Mouse (Mus musculus): ENCODE measurements around the gene Asb7. TPM values are rescaled to one million over a fixed set of nuclear protein-coding genes. Genes with fewer than 3 reads are reported as not detected.

Gene Asb7
- polyA plus RNA-seq, 1 experiment = 2.3 TPM

DNA sequence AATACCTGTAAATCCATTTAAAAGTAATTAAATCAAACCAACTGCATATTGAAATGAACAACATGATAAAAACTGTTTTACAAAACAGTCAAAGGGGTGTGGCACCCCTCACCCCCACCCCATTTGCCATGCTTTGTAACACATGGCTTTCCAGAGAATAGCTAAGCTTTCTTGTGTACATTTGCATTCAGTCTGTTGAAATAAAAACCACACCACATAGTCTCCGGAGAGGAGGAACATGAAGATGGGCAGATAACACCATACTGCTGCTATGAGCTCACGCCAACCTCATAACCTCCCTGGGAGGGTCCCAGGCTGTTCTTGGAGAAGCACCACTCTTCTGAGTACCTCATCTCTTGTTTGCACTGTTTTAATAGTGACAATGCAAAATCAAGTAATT is 40.2 kb downstream of the Asb7 start:
- no peak for DNase-seq (ENCODE audit: low read depth in 1 of 2, low spot score in 2 of 2)
- TF ChIP-seq POLR2A (IDR thresholded peaks at IDR 0.05; ENCODE audit: low read depth, low read length) = no peak
- TF ChIP-seq CTCF (IDR thresholded peaks at IDR 0.05; ENCODE audit: extremely low read depth, insufficient read depth, insufficient read length, insufficient replicate concordance) = no peak
- Histone ChIP-seq H3K4me1 (ENCODE audit: control insufficient read depth, insufficient read depth, insufficient read length) (no peaks in the 10 kb centered on the region), H3K36me3 (ENCODE audit: control insufficient read depth, insufficient read depth, low read length) (peaks cover 4% of the 10 kb centered on the region), H3K27ac (ENCODE audit: insufficient read depth, low read length) (no peak overlapping the region), H3K27me3 (ENCODE audit: control insufficient read depth, insufficient read depth, low read length) (no peaks in the 10 kb centered on the region), H3K4me3 (ENCODE audit: extremely low read depth, insufficient read depth, insufficient read length) (no peak overlapping the region)
- WGBS = 67% methylated on average over 2 of the region's 2 CpGs

DNA sequence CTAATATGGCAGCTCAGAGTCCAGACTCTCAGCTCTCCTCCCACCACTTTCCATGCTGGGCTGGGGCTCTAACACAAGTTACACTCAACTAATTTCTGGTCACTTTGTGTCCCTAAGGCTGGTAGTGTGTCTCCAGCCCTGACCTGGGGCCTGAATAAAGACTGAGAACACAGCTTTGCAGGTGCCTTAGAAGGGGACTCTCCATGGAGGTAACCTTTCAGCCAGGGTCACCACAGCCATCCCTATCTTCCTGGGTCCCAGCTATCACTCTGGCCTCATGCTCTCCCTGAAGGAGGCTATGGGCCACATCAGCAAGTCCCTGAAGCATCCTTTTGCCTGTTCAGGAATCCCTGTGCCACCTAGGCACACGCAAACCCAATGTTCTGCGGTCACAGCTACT is 43.7 kb downstream of the Asb7 start:
- Histone ChIP-seq H3K27ac (ENCODE audit: insufficient read depth, low read length) (no peak overlapping the region), H3K36me3 (ENCODE audit: control insufficient read depth, insufficient read depth, low read length) (peaks cover 8% of the 10 kb centered on the region), H3K4me3 (ENCODE audit: extremely low read depth, insufficient read depth, insufficient read length) (no peak overlapping the region), H3K4me1 (ENCODE audit: control insufficient read depth, insufficient read depth, insufficient read length) (no peaks in the 10 kb centered on the region), H3K27me3 (ENCODE audit: control insufficient read depth, insufficient read depth, low read length) (no peaks in the 10 kb centered on the region)
- DNase-seq (ENCODE audit: low read depth in 1 of 2, low spot score in 2 of 2) = no peak
- 92% methylated on average over 2 of the region's 2 CpGs for WGBS
- TF ChIP-seq POLR2A (IDR thresholded peaks at IDR 0.05; ENCODE audit: low read depth, low read length) = no peak
- no peak for TF ChIP-seq CTCF (IDR thresholded peaks at IDR 0.05; ENCODE audit: extremely low read depth, insufficient read depth, insufficient read length, insufficient replicate concordance)

DNA sequence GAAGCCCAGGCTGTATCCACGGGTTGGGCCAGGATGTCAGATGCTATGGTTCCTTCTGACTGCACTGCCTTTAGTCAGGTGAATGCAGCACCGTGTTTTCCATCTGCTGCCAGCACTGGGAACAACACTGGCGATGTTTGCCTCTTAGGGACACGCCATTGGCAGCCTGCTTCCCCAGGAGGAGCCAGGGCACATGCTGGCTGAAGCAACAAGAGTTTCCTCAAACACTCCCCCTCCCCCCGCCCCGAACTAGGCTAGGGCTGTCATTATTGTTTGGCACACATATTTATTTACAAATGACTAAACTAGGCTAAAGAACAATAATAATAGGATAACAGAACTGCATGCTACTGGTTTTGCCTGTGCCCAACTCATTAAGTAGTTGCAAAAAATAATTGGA is 56.0 kb downstream of the Asb7 start:
- no peak for TF ChIP-seq POLR2A (IDR thresholded peaks at IDR 0.05; ENCODE audit: low read depth, low read length)
- no peak for TF ChIP-seq CTCF (IDR thresholded peaks at IDR 0.05; ENCODE audit: extremely low read depth, insufficient read depth, insufficient read length, insufficient replicate concordance)
- no peak overlapping the region for H3K27ac ChIP-seq (ENCODE audit: insufficient read depth, low read length)
- WGBS = 70% methylated on average over 6 of the region's 6 CpGs
- H3K4me1 ChIP-seq (ENCODE audit: control insufficient read depth, insufficient read depth, insufficient read length) = no peaks in the 10 kb centered on the region
- DNase-seq (ENCODE audit: low read depth in 1 of 2, low spot score in 2 of 2) = no peak
- H3K27me3 ChIP-seq (ENCODE audit: control insufficient read depth, insufficient read depth, low read length) = no peaks in the 10 kb centered on the region
- H3K36me3 ChIP-seq (ENCODE audit: control insufficient read depth, insufficient read depth, low read length) = no peaks in the 10 kb centered on the region
- H3K4me3 ChIP-seq (ENCODE audit: extremely low read depth, insufficient read depth, insufficient read length) = no peak overlapping the region

DNA sequence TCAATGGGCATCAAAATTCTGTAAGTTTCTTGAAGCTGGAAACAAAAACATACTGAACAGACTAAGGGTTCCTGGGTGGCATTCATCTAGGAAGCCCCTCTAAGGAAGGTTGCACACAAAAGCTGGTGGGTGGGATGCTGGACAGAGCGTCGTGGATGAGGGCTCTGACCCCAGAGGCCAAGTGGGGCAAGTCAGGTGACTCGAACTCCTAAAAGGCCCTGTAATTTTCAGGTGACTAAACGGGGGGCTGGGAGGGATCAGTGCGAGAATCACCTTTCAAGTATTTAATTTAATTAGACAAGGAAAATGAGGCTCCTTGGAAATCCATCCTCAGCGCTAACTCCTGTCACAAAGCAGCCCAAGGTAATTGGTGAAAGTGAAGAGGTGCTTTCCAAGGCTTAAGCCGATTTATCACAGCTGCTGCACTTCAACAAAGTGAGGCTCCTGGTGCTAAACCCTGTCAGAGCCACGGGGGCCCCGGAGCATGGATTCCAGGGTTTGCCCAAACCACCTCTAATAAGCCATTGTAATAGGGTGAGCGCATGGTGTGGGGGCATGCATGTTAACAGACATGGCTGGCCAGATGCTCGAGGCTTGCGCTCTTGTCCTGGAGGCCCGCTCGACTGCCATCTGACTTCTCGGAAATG is 59.1 kb downstream of the Asb7 start:
- H3K4me1 ChIP-seq (ENCODE audit: control insufficient read depth, insufficient read depth, insufficient read length) = no peaks in the 10 kb centered on the region
- no peaks in the 10 kb centered on the region for H3K36me3 ChIP-seq (ENCODE audit: control insufficient read depth, insufficient read depth, low read length)
- TF ChIP-seq POLR2A (IDR thresholded peaks at IDR 0.05; ENCODE audit: low read depth, low read length) (no peak), CTCF (IDR thresholded peaks at IDR 0.05; ENCODE audit: extremely low read depth, insufficient read depth, insufficient read length, insufficient replicate concordance) (no peak)
- WGBS = 90% methylated on average over 15 of the region's 15 CpGs
- no peak overlapping the region for H3K27ac ChIP-seq (ENCODE audit: insufficient read depth, low read length)
- no peak overlapping the region for H3K4me3 ChIP-seq (ENCODE audit: extremely low read depth, insufficient read depth, insufficient read length)
- no peaks in the 10 kb centered on the region for H3K27me3 ChIP-seq (ENCODE audit: control insufficient read depth, insufficient read depth, low read length)
- no peak for DNase-seq (ENCODE audit: low read depth in 1 of 2, low spot score in 2 of 2)

DNA sequence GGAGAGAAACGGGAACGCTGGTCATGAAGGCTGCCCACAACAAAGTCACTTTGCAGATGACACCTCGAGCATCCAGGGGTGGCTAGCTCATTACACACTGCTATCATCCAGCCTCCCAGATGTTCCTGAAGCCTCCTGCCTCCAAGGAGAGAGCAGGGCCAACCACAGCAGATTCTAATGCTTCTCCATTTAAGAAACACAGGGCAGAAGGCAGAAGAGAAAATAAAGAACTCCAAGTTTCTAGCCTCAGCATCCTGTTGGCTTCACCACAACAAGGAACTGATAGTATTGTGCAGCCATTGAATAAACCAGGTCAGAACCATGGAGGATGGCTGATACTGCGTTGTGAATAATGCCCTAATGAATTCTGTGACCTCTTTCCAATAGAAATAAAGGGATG is 60.0 kb downstream of the Asb7 start:
- Histone ChIP-seq H3K27ac (ENCODE audit: insufficient read depth, low read length) (no peak overlapping the region), H3K36me3 (ENCODE audit: control insufficient read depth, insufficient read depth, low read length) (no peaks in the 10 kb centered on the region), H3K27me3 (ENCODE audit: control insufficient read depth, insufficient read depth, low read length) (no peaks in the 10 kb centered on the region), H3K4me1 (ENCODE audit: control insufficient read depth, insufficient read depth, insufficient read length) (no peaks in the 10 kb centered on the region), H3K4me3 (ENCODE audit: extremely low read depth, insufficient read depth, insufficient read length) (no peak overlapping the region)
- TF ChIP-seq POLR2A (IDR thresholded peaks at IDR 0.05; ENCODE audit: low read depth, low read length) (no peak), CTCF (IDR thresholded peaks at IDR 0.05; ENCODE audit: extremely low read depth, insufficient read depth, insufficient read length, insufficient replicate concordance) (no peak)
- WGBS = 63% methylated on average over 4 of the region's 4 CpGs
- no peak for DNase-seq (ENCODE audit: low read depth in 1 of 2, low spot score in 2 of 2)

DNA sequence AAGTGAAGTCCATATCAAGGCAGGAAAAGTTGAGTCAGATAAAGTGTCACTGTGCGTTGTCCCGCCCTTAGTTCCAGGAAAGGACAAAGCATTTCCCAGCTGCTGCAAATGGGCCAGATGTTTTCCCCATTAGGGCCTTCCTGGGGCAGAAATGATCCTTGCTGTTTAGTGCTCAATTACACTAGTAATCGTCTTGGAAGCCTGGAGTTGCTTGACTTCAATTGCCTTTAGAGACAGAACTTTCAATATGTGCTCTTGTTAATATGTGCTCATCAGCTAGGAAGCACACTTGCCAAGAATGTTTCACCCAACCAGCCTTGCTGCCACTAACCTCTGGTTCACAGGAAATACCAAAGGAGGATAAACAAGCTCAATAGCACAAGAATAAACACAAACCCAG is 66.0 kb downstream of the Asb7 start:
- Histone ChIP-seq H3K36me3 (ENCODE audit: control insufficient read depth, insufficient read depth, low read length) (no peaks in the 10 kb centered on the region), H3K4me3 (ENCODE audit: extremely low read depth, insufficient read depth, insufficient read length) (no peak overlapping the region), H3K27me3 (ENCODE audit: control insufficient read depth, insufficient read depth, low read length) (no peaks in the 10 kb centered on the region), H3K4me1 (ENCODE audit: control insufficient read depth, insufficient read depth, insufficient read length) (no peaks in the 10 kb centered on the region), H3K27ac (ENCODE audit: insufficient read depth, low read length) (no peak overlapping the region)
- TF ChIP-seq POLR2A (IDR thresholded peaks at IDR 0.05; ENCODE audit: low read depth, low read length) (no peak), CTCF (IDR thresholded peaks at IDR 0.05; ENCODE audit: extremely low read depth, insufficient read depth, insufficient read length, insufficient replicate concordance) (no peak)
- 66% methylated on average over 3 of the region's 3 CpGs for WGBS
- no peak for DNase-seq (ENCODE audit: low read depth in 1 of 2, low spot score in 2 of 2)

DNA sequence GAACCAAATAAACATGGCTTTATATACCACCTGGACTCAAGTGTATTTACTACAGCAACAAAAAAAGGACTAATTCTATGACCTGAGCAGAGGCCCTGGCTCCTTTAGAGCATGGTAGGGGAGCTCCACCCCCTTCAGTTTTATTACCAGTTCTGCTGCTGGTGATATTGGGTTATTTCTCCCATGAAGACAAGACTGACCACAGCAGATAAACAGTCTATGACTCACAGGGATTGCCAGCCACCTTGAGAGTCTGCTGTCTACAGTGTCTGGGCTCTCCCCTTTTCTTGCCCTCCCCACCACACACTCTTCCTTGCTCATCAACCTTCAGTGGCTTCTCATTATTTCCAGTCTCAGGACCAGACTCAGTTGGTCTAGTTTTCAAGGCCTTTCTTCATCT is 87.5 kb downstream of the Asb7 start:
- H3K36me3 ChIP-seq (ENCODE audit: control insufficient read depth, insufficient read depth, low read length) = no peaks in the 10 kb centered on the region
- no peak overlapping the region for H3K4me3 ChIP-seq (ENCODE audit: extremely low read depth, insufficient read depth, insufficient read length)
- no peak overlapping the region for H3K27ac ChIP-seq (ENCODE audit: insufficient read depth, low read length)
- TF ChIP-seq POLR2A (IDR thresholded peaks at IDR 0.05; ENCODE audit: low read depth, low read length) = no peak
- no peak for TF ChIP-seq CTCF (IDR thresholded peaks at IDR 0.05; ENCODE audit: extremely low read depth, insufficient read depth, insufficient read length, insufficient replicate concordance)
- no peaks in the 10 kb centered on the region for H3K27me3 ChIP-seq (ENCODE audit: control insufficient read depth, insufficient read depth, low read length)
- DNase-seq (ENCODE audit: low read depth in 1 of 2, low spot score in 2 of 2) = no peak
- H3K4me1 ChIP-seq (ENCODE audit: control insufficient read depth, insufficient read depth, insufficient read length) = no peaks in the 10 kb centered on the region

Measured in spleen, adult 2 months (tissue).